Mouse (Mus musculus) ES-Bruce4 (cell line): ENCODE data around the gene Flad1. TPM values are rescaled to one million over a fixed set of nuclear protein-coding genes. Genes with fewer than 3 reads are reported as not detected.
A peak's percentile ranks its signal among the peaks of the same experiment; 100 is the strongest.

Experiments used
- H3K27ac ChIP-seq: 2 replicates; pipeline ENCODE4 v1.5.1; 2012; ENCODE audit warnings: low read length, inconsistent platforms; ENCODE audit not compliant: insufficient read depth
- H3K27me3 ChIP-seq: 2 replicates; pipeline ENCODE4 v1.6.1; 2012; ENCODE audit warnings: mild to moderate bottlenecking, low read length, inconsistent platforms; ENCODE audit not compliant: control insufficient read depth, poor library complexity, insufficient read depth, severe bottlenecking
- H3K36me3 ChIP-seq: 2 replicates; pipeline ENCODE4 v1.6.1; 2012; ENCODE audit warnings: inconsistent platforms, mild to moderate bottlenecking, low read length, moderate library complexity; ENCODE audit not compliant: control insufficient read depth, poor library complexity, insufficient read depth, severe bottlenecking
- H3K4me1 ChIP-seq: one replicate; pipeline ENCODE4 v1.8.1; 2011; ENCODE audit warnings: low read length; ENCODE audit not compliant: control insufficient read depth, insufficient read depth
- H3K4me3 ChIP-seq: 2 replicates; pipeline ENCODE4 v1.5.1; 2011; ENCODE audit warnings: low read depth, mild to moderate bottlenecking, low read length
- H3K9ac ChIP-seq: 2 replicates; pipeline ENCODE4 v1.6.1; 2012; ENCODE audit warnings: low read depth, mild to moderate bottlenecking, inconsistent platforms; ENCODE audit not compliant: poor library complexity, severe bottlenecking
- H3K9me3 ChIP-seq: replicated peaks from 2 replicates; pipeline ENCODE4 v1.6.1; 2012; ENCODE audit warnings: mild to moderate bottlenecking, low read length, inconsistent platforms; ENCODE audit not compliant: control insufficient read depth, poor library complexity, insufficient read depth, severe bottlenecking
- CTCF ChIP-seq: IDR thresholded peaks from one replicate; pipeline ENCODE4 v1.8.1; 2011; ENCODE audit warnings: low read depth, low read length
- EP300 ChIP-seq: IDR thresholded peaks from 2 replicates; pipeline ENCODE4 v1.6.1; 2011; ENCODE audit warnings: low read depth, low read length; ENCODE audit not compliant: insufficient read depth
- POLR2A ChIP-seq: IDR thresholded peaks from one replicate; pipeline ENCODE4 v1.8.1; 2011; ENCODE audit warnings: low read length; ENCODE audit not compliant: insufficient read depth
- polyA plus RNA-seq: library from polyadenylated mRNA; stranded (reverse); fragments of >200 nt; gene quantifications from 2 replicates; pipeline ENCODE4 v1.2.4, GENCODE M21; 2011; ENCODE audit warnings: low read depth; ENCODE audit not compliant: missing spikeins, insufficient read depth, insufficient read length

Gene Flad1
- polyA plus RNA-seq, 1 experiment, result 25.1 TPM

- Histone ChIP-seq H3K4me3 (no peak overlapping the region), H3K27me3 (no peaks in the 10 kb centered on the region), H3K27ac (no peak overlapping the region), H3K9me3 (no peaks in the 10 kb centered on the region), H3K4me1 (peaks cover 11% of the 10 kb centered on the region), H3K36me3 (no peaks in the 10 kb centered on the region), H3K9ac (no peak overlapping the region)
- no peak for TF ChIP-seq POLR2A
- TF ChIP-seq CTCF, result no peak
- no peak for TF ChIP-seq EP300
Measured at GRCm38 (mm10) chr3:89387632-89388031, 24.0 kb downstream of the Flad1 start.

GRCm38 (mm10) chr3:89386438-89387420, 24.9 kb downstream of the Flad1 start:
- H3K9me3 ChIP-seq, result no peaks in the 10 kb centered on the region
- no peak overlapping the region for H3K27ac ChIP-seq
- H3K27me3 ChIP-seq, result no peaks in the 10 kb centered on the region
- H3K4me1 ChIP-seq, result peaks cover 15% of the 10 kb centered on the region
- peak overlapping the region; percentile 35; the same call in 1 of the 2 replicates for H3K4me3 ChIP-seq
- H3K9ac ChIP-seq, result peak overlapping the region; percentile 8; the same call in 1 of the 2 replicates
- TF ChIP-seq EP300, result no peak
- TF ChIP-seq CTCF, result no peak
- TF ChIP-seq POLR2A, result no peak
- no peaks in the 10 kb centered on the region for H3K36me3 ChIP-seq

- H3K4me1 ChIP-seq, result peaks cover 16% of the 10 kb centered on the region
- H3K9me3 ChIP-seq, result no peaks in the 10 kb centered on the region
- no peaks in the 10 kb centered on the region; the same call in 1 of the 2 replicates for H3K36me3 ChIP-seq
- no peak for TF ChIP-seq POLR2A
- TF ChIP-seq EP300, result no peak
- TF ChIP-seq CTCF, result no peak
- no peak overlapping the region for H3K27ac ChIP-seq
- peak overlapping the region; percentile 16; the same call in 1 of the 2 replicates for H3K9ac ChIP-seq
- H3K27me3 ChIP-seq, result no peaks in the 10 kb centered on the region
- no peak overlapping the region for H3K4me3 ChIP-seq
Measured at GRCm38 (mm10) chr3:89385451-89385850, 26.2 kb downstream of the Flad1 start.

- Histone ChIP-seq H3K9ac (0 out of 2 replicates have a peak overlapping the region, but pooled peaks have one; percentile 16), H3K4me1 (peaks cover 19% of the 10 kb centered on the region), H3K27me3 (no peaks in the 10 kb centered on the region), H3K27ac (no peak overlapping the region), H3K4me3 (no peak overlapping the region), H3K36me3 (no peaks in the 10 kb centered on the region; the same call in 1 of the 2 replicates), H3K9me3 (no peaks in the 10 kb centered on the region)
- no peak for TF ChIP-seq POLR2A
- no peak for TF ChIP-seq EP300
- no peak for TF ChIP-seq CTCF
Measured at GRCm38 (mm10) chr3:89384331-89385076, 27.2 kb downstream of the Flad1 start.

- no peaks in the 10 kb centered on the region for H3K9me3 ChIP-seq
- no peaks in the 10 kb centered on the region; the same call in 1 of the 2 replicates for H3K36me3 ChIP-seq
- no peaks in the 10 kb centered on the region for H3K27me3 ChIP-seq
- no peak overlapping the region for H3K9ac ChIP-seq
- TF ChIP-seq EP300 (no peak), CTCF (no peak), POLR2A (no peak)
- peaks cover 21% of the 10 kb centered on the region for H3K4me1 ChIP-seq
- H3K4me3 ChIP-seq, result no peak overlapping the region
- H3K27ac ChIP-seq, result peak overlapping the region; percentile 95
Measured at GRCm38 (mm10) chr3:89383651-89384255, 27.9 kb downstream of the Flad1 start.
